ENCODE assay signal across 9 mouse cellular contexts in the genomic region with DNA sequence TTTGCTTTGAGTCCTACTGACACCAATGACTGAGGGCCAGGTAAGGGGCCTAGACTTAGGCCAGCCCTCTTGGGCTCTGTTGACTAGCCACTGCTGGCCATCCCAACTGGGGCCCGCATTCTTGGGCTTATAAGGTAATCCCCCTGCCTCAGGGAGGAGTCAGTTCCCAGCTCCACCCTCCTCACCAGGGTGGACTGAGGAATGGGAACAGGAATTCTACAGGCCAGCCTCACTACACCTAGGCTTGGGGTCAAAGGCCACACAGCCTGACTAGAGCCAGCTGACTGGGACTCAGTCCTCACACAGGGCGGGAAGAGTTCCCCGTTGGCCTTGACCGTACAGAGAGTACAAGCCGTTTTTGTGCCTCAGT. TPM values are rescaled to one million over a fixed set of nuclear protein-coding genes. Genes with fewer than 3 reads are reported as not detected.
DNase-seq lines count a peak whose midpoint lies in the region; ATAC-seq and TF ChIP-seq lines count a peak whose summit lies in the region.
"Had no signal": no experiment of that assay in that cellular context is flagged by ENCODE, and none has a peak within 500 bp of the region (broad histone marks: within the 10 kb centered on the region; RNA-seq: fewer than 3 reads in every experiment).

No protein-coding gene starts in this region.

- peak overlapping the region; percentile 98 for H3K27ac ChIP-seq in heart, embryonic 12.5 days (ENCODE audit: poor library complexity, severe bottlenecking)
- H3K27ac ChIP-seq in bone marrow, adult 2 months (ENCODE audit: control insufficient read depth, insufficient read depth, low read depth, low read length, poor library complexity): peak overlapping the region; percentile 78
- H3K27ac ChIP-seq in hindbrain, embryonic 15.5 days (replicated peaks): peak overlapping the region; percentile 47; the same call in 1 of the 2 replicates
- H3K27ac ChIP-seq in midbrain, embryonic 10.5 days (replicated peaks): peak overlapping the region; percentile 85

- no peak for TF ChIP-seq CTCF in bone marrow, adult 2 months (IDR thresholded peaks at IDR 0.05; ENCODE audit: control insufficient read depth, insufficient read depth, low read length)

- peaks cover 38% of the 10 kb centered on the region for H3K4me1 ChIP-seq in heart, embryonic 12.5 days (replicated peaks)
- peaks cover 6% of the 10 kb centered on the region for H3K4me1 ChIP-seq in bone marrow, adult 2 months (ENCODE audit: control insufficient read depth, insufficient read depth, low read length)
- H3K4me1 ChIP-seq in hindbrain, embryonic 15.5 days (replicated peaks): peaks cover 30% of the 10 kb centered on the region
- peaks cover 48% of the 10 kb centered on the region for H3K4me1 ChIP-seq in midbrain, embryonic 10.5 days

- no peak for ATAC-seq in heart, embryonic 12.5 days (ENCODE audit: insufficient number of reproducible peaks, low FRiP score)
- no peak for ATAC-seq in hindbrain, embryonic 15.5 days (ENCODE audit: low FRiP score, low read depth)
- ATAC-seq: CD4-positive, CD25-positive, alpha-beta regulatory T cell, adult 4 months had no signal

- peak overlapping the region; percentile 91 for H3K4me3 ChIP-seq in heart, embryonic 12.5 days
- H3K4me3 ChIP-seq in bone marrow, adult 2 months (replicated peaks; ENCODE audit: control insufficient read depth, low read depth, low read length): peak overlapping the region; percentile 38
- H3K4me3 ChIP-seq in hindbrain, embryonic 15.5 days: peak overlapping the region; percentile 85; the same call in 1 of the 2 replicates
- peak overlapping the region; percentile 84 for H3K4me3 ChIP-seq in midbrain, embryonic 10.5 days

- H3K27me3 ChIP-seq in heart, embryonic 12.5 days (replicated peaks): peaks cover 14% of the 10 kb centered on the region
- H3K27me3 ChIP-seq in hindbrain, embryonic 15.5 days: no peaks in the 10 kb centered on the region
- peaks cover 21% of the 10 kb centered on the region for H3K27me3 ChIP-seq in midbrain, embryonic 10.5 days (ENCODE audit: low read depth, poor library complexity, severe bottlenecking)

- H3K36me3 ChIP-seq in heart, embryonic 12.5 days: peaks cover 40% of the 10 kb centered on the region
- H3K36me3 ChIP-seq in hindbrain, embryonic 15.5 days: peaks cover 10% of the 10 kb centered on the region
- H3K36me3 ChIP-seq in midbrain, embryonic 10.5 days: peaks cover 44% of the 10 kb centered on the region

- WGBS in heart, embryonic 12.5 days: 11% methylated on average over 5 of the region's 5 CpGs
- 61% methylated on average over 5 of the region's 5 CpGs for WGBS in bone marrow, adult 2 months
- 49% methylated on average over 5 of the region's 5 CpGs for WGBS in hindbrain, embryonic 15.5 days
- WGBS in midbrain, embryonic 10.5 days: 35% methylated on average over 5 of the region's 5 CpGs

- TF ChIP-seq POLR2A in bone marrow, adult 2 months (IDR thresholded peaks at IDR 0.05; ENCODE audit: borderline replicate concordance, control insufficient read depth, low read depth, low read length): no peak

- peak overlapping the region; percentile 86 for H3K4me2 ChIP-seq in heart, embryonic 12.5 days
- peak overlapping the region; percentile 79 for H3K4me2 ChIP-seq in hindbrain, embryonic 15.5 days

- no peak for DNase-seq in heart, adult 18-20 months
- DNase-seq in midbrain, embryonic 10.5 days (ENCODE audit: low spot score): peak; percentile 29
- DNase-seq in left cerebral cortex, postnatal 25 days (ENCODE audit: low spot score in 2 of 2): no peak
- DNase-seq in adrenal gland, postnatal 10 days: no peak
- DNase-seq in layer of hippocampus, adult 8-10 months (ENCODE audit: low spot score in 2 of 2): no peak

- intact Hi-C loops in left cerebral cortex, postnatal 25 days (cut with DNase I): no loop called here

- no peaks in the 10 kb centered on the region for H3K9me3 ChIP-seq in heart, embryonic 12.5 days (replicated peaks)
- no peaks in the 10 kb centered on the region for H3K9me3 ChIP-seq in hindbrain, embryonic 15.5 days
- no peaks in the 10 kb centered on the region for H3K9me3 ChIP-seq in midbrain, embryonic 10.5 days (replicated peaks)

- H3K9ac ChIP-seq in heart, embryonic 12.5 days: peak overlapping the region; percentile 99
- no peak overlapping the region for H3K9ac ChIP-seq in hindbrain, embryonic 15.5 days

RNA-seq across cellular contexts. Expression of gene Pdlim7, which starts 2.0 kb away (rescaled TPM):
- polyA plus RNA-seq in heart, embryonic 12.5 days (2016; fragmentation: Nextera tagmentation; extraction: Ambion mirVana): 427 and 428 TPM in 2 replicates
- total RNA-seq in heart, adult 18-20 months (2021): 10 to 100 TPM; 42.2 to 46.6 TPM
- polyA plus RNA-seq in bone marrow, adult 2 months (2011; ENCODE audit: insufficient read depth, insufficient read length, low replicate concordance, missing spikeins): 21.9 and 89.6 TPM in 2 replicates
- 158 and 171 TPM in 2 replicates for polyA plus RNA-seq in hindbrain, embryonic 15.5 days (2015; fragmentation: Nextera tagmentation; extraction: Ambion mirVana)
- 191 and 195 TPM in 2 replicates for polyA plus RNA-seq in midbrain, embryonic 10.5 days (2016; fragmentation: Nextera tagmentation; extraction: Ambion mirVana)
- 10 to 100 TPM; 89.6 to 96.1 TPM for total RNA-seq in left cerebral cortex, postnatal 25 days (2021)
- total RNA-seq in adrenal gland, postnatal 10 days (2021): 10 to 100 TPM; 31.6 to 39.4 TPM
- 10 to 100 TPM; 88.7 to 99.2 (median 95.5) TPM for total RNA-seq in layer of hippocampus, adult 8-10 months (2022)

RNA-seq across cellular contexts. Expression of gene Dok3, which starts 17.6 kb away (rescaled TPM):
- polyA plus RNA-seq in heart, embryonic 12.5 days (2016; fragmentation: Nextera tagmentation; extraction: Ambion mirVana): 1.4 and 1.7 TPM in 2 replicates
- total RNA-seq in heart, adult 18-20 months (2021): 1 to 10 TPM; 1.6 to 3.3 TPM
- 80.8 and 191 TPM in 2 replicates for polyA plus RNA-seq in bone marrow, adult 2 months (2011; ENCODE audit: insufficient read depth, insufficient read length, low replicate concordance, missing spikeins)
- polyA plus RNA-seq in hindbrain, embryonic 15.5 days (2015; fragmentation: Nextera tagmentation; extraction: Ambion mirVana): 5.2 and 5.3 TPM in 2 replicates
- polyA plus RNA-seq in midbrain, embryonic 10.5 days (2016; fragmentation: Nextera tagmentation; extraction: Ambion mirVana): 3.1 and 3.6 TPM in 2 replicates
- total RNA-seq in left cerebral cortex, postnatal 25 days (2021): 10 to 100 TPM in 1 of 2 experiments, 1 to 10 TPM in 1; 9.7 to 13.2 TPM
- 1 to 10 TPM; 5.0 to 5.1 TPM for total RNA-seq in adrenal gland, postnatal 10 days (2021)
- total RNA-seq in layer of hippocampus, adult 8-10 months (2022): 10 to 100 TPM in 2 of 4 experiments, 1 to 10 TPM in 2; 6.4 to 20.4 (median 12.1) TPM

RNA-seq across cellular contexts. Expression of gene Dbn1, which starts 23.6 kb away (rescaled TPM):
- polyA plus RNA-seq in heart, embryonic 12.5 days (2016; fragmentation: Nextera tagmentation; extraction: Ambion mirVana): 101 TPM in 2 replicates
- total RNA-seq in heart, adult 18-20 months (2021): 1 to 10 TPM; 5.7 to 6.4 TPM
- polyA plus RNA-seq in bone marrow, adult 2 months (2011; ENCODE audit: insufficient read depth, insufficient read length, low replicate concordance, missing spikeins): 2.2 and 3.5 TPM in 2 replicates
- polyA plus RNA-seq in hindbrain, embryonic 15.5 days (2015; fragmentation: Nextera tagmentation; extraction: Ambion mirVana): 498 and 572 TPM in 2 replicates
- polyA plus RNA-seq in midbrain, embryonic 10.5 days (2016; fragmentation: Nextera tagmentation; extraction: Ambion mirVana): 381 and 466 TPM in 2 replicates
- 100 to 1,000 TPM; 287 to 295 TPM for total RNA-seq in left cerebral cortex, postnatal 25 days (2021)
- 10 to 100 TPM; 32.1 to 41.6 TPM for total RNA-seq in adrenal gland, postnatal 10 days (2021)
- 100 to 1,000 TPM; 295 to 399 (median 333) TPM for total RNA-seq in layer of hippocampus, adult 8-10 months (2022)
- polyA plus RNA-seq: CD4-positive, CD25-positive, alpha-beta regulatory T cell, adult 4 months had no signal

RNA-seq across cellular contexts. Expression of gene Ddx41, which starts 25.0 kb away (rescaled TPM):
- 30.8 and 34.8 TPM in 2 replicates for polyA plus RNA-seq in heart, embryonic 12.5 days (2016; fragmentation: Nextera tagmentation; extraction: Ambion mirVana)
- 10 to 100 TPM; 11.6 to 13.8 TPM for total RNA-seq in heart, adult 18-20 months (2021)
- 21.4 and 40.3 TPM in 2 replicates for polyA plus RNA-seq in bone marrow, adult 2 months (2011; ENCODE audit: insufficient read depth, insufficient read length, low replicate concordance, missing spikeins)
- polyA plus RNA-seq in hindbrain, embryonic 15.5 days (2015; fragmentation: Nextera tagmentation; extraction: Ambion mirVana): 54.5 and 58.8 TPM in 2 replicates
- polyA plus RNA-seq in midbrain, embryonic 10.5 days (2016; fragmentation: Nextera tagmentation; extraction: Ambion mirVana): 86.3 and 92.0 TPM in 2 replicates
- 10 to 100 TPM; 53.6 to 58.0 TPM for total RNA-seq in left cerebral cortex, postnatal 25 days (2021)
- total RNA-seq in adrenal gland, postnatal 10 days (2021): 10 to 100 TPM; 38.5 to 39.9 TPM
- total RNA-seq in layer of hippocampus, adult 8-10 months (2022): 10 to 100 TPM; 54.4 to 64.1 (median 56.3) TPM

RNA-seq across cellular contexts. Expression of gene Prr7, which starts 47.4 kb away (rescaled TPM):
- polyA plus RNA-seq in heart, embryonic 12.5 days (2016; fragmentation: Nextera tagmentation; extraction: Ambion mirVana): 0.41 TPM in 1 of 2 replicates, not detected in the other
- total RNA-seq in heart, adult 18-20 months (2021): under 1 TPM; 0.45 to 0.82 TPM
- polyA plus RNA-seq in bone marrow, adult 2 months (2011; ENCODE audit: insufficient read depth, insufficient read length, low replicate concordance, missing spikeins): 3.1 and 4.1 TPM in 2 replicates
- 4.6 and 5.1 TPM in 2 replicates for polyA plus RNA-seq in hindbrain, embryonic 15.5 days (2015; fragmentation: Nextera tagmentation; extraction: Ambion mirVana)
- 0.69 and 0.87 TPM in 2 replicates for polyA plus RNA-seq in midbrain, embryonic 10.5 days (2016; fragmentation: Nextera tagmentation; extraction: Ambion mirVana)
- total RNA-seq in left cerebral cortex, postnatal 25 days (2021): 10 to 100 TPM; 80.1 to 85.9 TPM
- 1 to 10 TPM; 3.7 to 4.2 TPM for total RNA-seq in adrenal gland, postnatal 10 days (2021)
- total RNA-seq in layer of hippocampus, adult 8-10 months (2022): 10 to 100 TPM; 57.5 to 73.5 (median 60.4) TPM
- polyA plus RNA-seq: CD4-positive, CD25-positive, alpha-beta regulatory T cell, adult 4 months had no signal

Comparison
In these comparisons a context has a peak if more than half of its experiments do, and no peak if none do; other contexts are left out.
1. H3K27ac ChIP-seq: peak in every context shown above with its lines; median percentile 98 in heart, embryonic 12.5 days; 85 in midbrain, embryonic 10.5 days; 78 in bone marrow, adult 2 months; 47 in hindbrain, embryonic 15.5 days.
2. H3K4me3 ChIP-seq: peak in every context shown above with its lines; median percentile 91 in heart, embryonic 12.5 days; 85 in hindbrain, embryonic 15.5 days; 84 in midbrain, embryonic 10.5 days; 38 in bone marrow, adult 2 months.
3. RNA of gene Dbn1, which starts 23.6 kb away (total RNA-seq): 295 to 399 TPM in layer of hippocampus, adult 8-10 months and 287 to 295 TPM in left cerebral cortex, postnatal 25 days; 32.1 to 41.6 TPM in adrenal gland, postnatal 10 days and 5.7 to 6.4 TPM in heart, adult 18-20 months; every median in the first group is over 4 times any median in the second.